ENCODE assay signal across 31 mouse cellular contexts in the genomic region with DNA sequence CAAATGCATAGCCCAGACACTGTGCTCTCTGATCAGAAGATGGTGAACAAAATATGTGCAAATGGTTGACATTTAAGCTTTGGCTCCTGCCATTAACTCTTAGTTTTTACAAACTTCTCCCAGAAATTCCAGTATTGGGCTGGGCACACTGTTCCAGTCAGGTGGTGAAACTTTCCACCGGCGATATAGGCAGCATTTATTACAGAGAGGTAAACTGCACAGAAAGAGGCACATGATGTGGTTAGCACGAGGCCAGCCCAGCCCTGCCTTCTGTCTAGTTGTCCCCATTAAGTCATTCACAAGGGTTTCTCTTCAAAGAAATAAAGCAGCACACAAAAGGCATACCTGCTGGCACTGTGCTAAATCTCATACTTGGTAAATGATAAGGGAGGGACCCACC. TPM values are rescaled to one million over a fixed set of nuclear protein-coding genes. Genes with fewer than 3 reads are reported as not detected.
A peak's percentile ranks its signal among the peaks of the same experiment; 100 is the strongest.
DNase-seq lines count a peak whose midpoint lies in the region; ATAC-seq and TF ChIP-seq lines count a peak whose summit lies in the region.
"Had no signal": no experiment of that assay in that cellular context is flagged by ENCODE, and none has a peak within 500 bp of the region (broad histone marks: within the 10 kb centered on the region; RNA-seq: fewer than 3 reads in every experiment).

No protein-coding gene starts in this region.

- H3K9me3 ChIP-seq in intestine, postnatal 0 days (ENCODE audit: control insufficient read depth), result no peaks in the 10 kb centered on the region
- no peaks in the 10 kb centered on the region for H3K9me3 ChIP-seq in stomach, embryonic 15.5 days
- no peaks in the 10 kb centered on the region for H3K9me3 ChIP-seq in hindbrain, embryonic 16.5 days (ENCODE audit: control insufficient read depth, low read length)
- H3K9me3 ChIP-seq: embryonic facial prominence, embryonic 12.5 days; embryonic facial prominence, embryonic 15.5 days; heart, embryonic 10.5 days; heart, embryonic 13.5 days had no signal

- TF ChIP-seq CTCF in intestine, postnatal 0 days (IDR thresholded peaks at IDR 0.05; ENCODE audit: low read depth), result no peak

- peak; percentile 68 for DNase-seq in heart, adult 11 months
- no peak for DNase-seq in heart, adult 9 months (ENCODE audit: low spot score in 2 of 2)
- no peak for DNase-seq in spleen, postnatal 36 days (ENCODE audit: low spot score in 2 of 2)
- no peak for DNase-seq in lung, adult 18-20 months
- DNase-seq in thymus, postnatal 14 days, result no peak
- DNase-seq: adrenal gland, postnatal 10 days; adrenal gland, postnatal 36 days; cerebellum, adult 11 months; cerebellum, adult 2 months; cerebellum, adult 9-11 months; cerebellum, postnatal 25 days; forebrain, postnatal 0 days; gastrocnemius, adult 2 months; gastrocnemius, postnatal 14 days; heart, adult 18-20 months; heart, postnatal 14 days; heart, postnatal 4 days had no signal

- 0 out of 2 replicates have a peak, but pooled peaks cover 3% of the 10 kb centered on the region for H3K4me1 ChIP-seq in intestine, postnatal 0 days (replicated peaks; ENCODE audit: control insufficient read depth, insufficient read depth, low read length)
- H3K4me1 ChIP-seq in stomach, embryonic 15.5 days, result no peaks in the 10 kb centered on the region
- H3K4me1 ChIP-seq in hindbrain, embryonic 16.5 days (ENCODE audit: control insufficient read depth, insufficient read depth, low read depth, low read length), result no peaks in the 10 kb centered on the region
- H3K4me1 ChIP-seq: embryonic facial prominence, embryonic 12.5 days; embryonic facial prominence, embryonic 15.5 days; heart, embryonic 10.5 days; heart, embryonic 13.5 days had no signal

- H3K4me2 ChIP-seq in intestine, postnatal 0 days (replicated peaks; ENCODE audit: low read depth), result no peak overlapping the region
- no peak overlapping the region for H3K4me2 ChIP-seq in stomach, embryonic 15.5 days
- no peak overlapping the region for H3K4me2 ChIP-seq in hindbrain, embryonic 16.5 days (ENCODE audit: low read length)
- H3K4me2 ChIP-seq: embryonic facial prominence, embryonic 12.5 days; embryonic facial prominence, embryonic 15.5 days; heart, embryonic 13.5 days; hindbrain, embryonic 14.5 days had no signal

- WGBS in intestine, postnatal 0 days, result 45% methylated on average over 3 of the region's 3 CpGs
- WGBS in stomach, embryonic 15.5 days, result 69% methylated on average over 3 of the region's 3 CpGs
- WGBS in hindbrain, embryonic 16.5 days, result 90% methylated on average over 3 of the region's 3 CpGs

- peak; percentile 57 for ATAC-seq in intestine, postnatal 0 days
- ATAC-seq in stomach, embryonic 15.5 days (ENCODE audit: insufficient read depth, low FRiP score, low read depth), result no peak
- no peak for ATAC-seq in hindbrain, embryonic 16.5 days
- ATAC-seq: forebrain, embryonic 14.5 days; forebrain, postnatal 0 days; Patski had no signal

- H3K36me3 ChIP-seq in intestine, postnatal 0 days (ENCODE audit: control insufficient read depth, insufficient read depth), result no peaks in the 10 kb centered on the region
- H3K36me3 ChIP-seq in stomach, embryonic 15.5 days, result no peaks in the 10 kb centered on the region
- H3K36me3 ChIP-seq in hindbrain, embryonic 16.5 days (ENCODE audit: control insufficient read depth, insufficient read depth, low read length), result no peaks in the 10 kb centered on the region
- H3K36me3 ChIP-seq: embryonic facial prominence, embryonic 12.5 days; embryonic facial prominence, embryonic 15.5 days; heart, embryonic 10.5 days; heart, embryonic 13.5 days had no signal

- no peaks in the 10 kb centered on the region for H3K27me3 ChIP-seq in intestine, postnatal 0 days (replicated peaks; ENCODE audit: control insufficient read depth, insufficient read depth, low read length)
- H3K27me3 ChIP-seq in stomach, embryonic 15.5 days (replicated peaks), result no peaks in the 10 kb centered on the region
- H3K27me3 ChIP-seq in hindbrain, embryonic 16.5 days (replicated peaks; ENCODE audit: control insufficient read depth, insufficient read depth, low read length), result no peaks in the 10 kb centered on the region
- H3K27me3 ChIP-seq: embryonic facial prominence, embryonic 12.5 days; embryonic facial prominence, embryonic 15.5 days; heart, embryonic 13.5 days; Patski had no signal

- H3K4me3 ChIP-seq in intestine, postnatal 0 days (ENCODE audit: low read depth, low read length), result no peak overlapping the region
- no peak overlapping the region for H3K4me3 ChIP-seq in stomach, embryonic 15.5 days (replicated peaks)
- no peak overlapping the region for H3K4me3 ChIP-seq in hindbrain, embryonic 16.5 days (ENCODE audit: low read length)
- H3K4me3 ChIP-seq: embryonic facial prominence, embryonic 12.5 days; embryonic facial prominence, embryonic 15.5 days; gastrocnemius, adult 2 months; heart, embryonic 10.5 days; heart, embryonic 13.5 days had no signal

- peak overlapping the region; percentile 86 for H3K27ac ChIP-seq in intestine, postnatal 0 days (ENCODE audit: low read depth, low read length)
- H3K27ac ChIP-seq in stomach, embryonic 15.5 days, result peak overlapping the region; percentile 55
- no peak overlapping the region for H3K27ac ChIP-seq in hindbrain, embryonic 16.5 days (ENCODE audit: low read depth, low read length)
- H3K27ac ChIP-seq: embryonic facial prominence, embryonic 12.5 days; embryonic facial prominence, embryonic 15.5 days; gastrocnemius, adult 2 months; heart, embryonic 10.5 days; heart, embryonic 13.5 days; hindbrain, embryonic 14.5 days had no signal

- no peak overlapping the region for H3K9ac ChIP-seq in intestine, postnatal 0 days (ENCODE audit: low read depth, low read length)
- H3K9ac ChIP-seq in stomach, embryonic 15.5 days, result no peak overlapping the region
- no peak overlapping the region for H3K9ac ChIP-seq in hindbrain, embryonic 16.5 days (ENCODE audit: low read depth, low read length)
- H3K9ac ChIP-seq: embryonic facial prominence, embryonic 12.5 days; embryonic facial prominence, embryonic 15.5 days; forebrain, postnatal 0 days; heart, embryonic 13.5 days; hindbrain, embryonic 14.5 days had no signal

RNA-seq across cellular contexts. Expression of gene Gpnmb, which starts 7.6 kb away (rescaled TPM):
- polyA plus RNA-seq in intestine, postnatal 0 days (2015; fragmentation: Nextera tagmentation; extraction: Ambion mirVana), result 1.0 and 1.2 TPM in 2 replicates
- polyA plus RNA-seq in stomach, embryonic 15.5 days (2015; fragmentation: Nextera tagmentation; extraction: Ambion mirVana), result 0.26 and 0.34 TPM in 2 replicates
- polyA plus RNA-seq in hindbrain, embryonic 16.5 days (2015; fragmentation: Nextera tagmentation; extraction: Ambion mirVana), result 0.23 and 0.51 TPM in 2 replicates

RNA-seq across cellular contexts. Expression of gene Svs1, which starts 42.0 kb away (rescaled TPM):
- polyA plus RNA-seq in intestine, postnatal 0 days (2015; fragmentation: Nextera tagmentation; extraction: Ambion mirVana), result not detected in 2 replicates
- not detected in 2 replicates for polyA plus RNA-seq in stomach, embryonic 15.5 days (2015; fragmentation: Nextera tagmentation; extraction: Ambion mirVana)
- polyA plus RNA-seq in hindbrain, embryonic 16.5 days (2015; fragmentation: Nextera tagmentation; extraction: Ambion mirVana), result not detected in 2 replicates
- polyA plus RNA-seq: cerebellum, adult 2 months; embryonic facial prominence, embryonic 12.5 days; embryonic facial prominence, embryonic 15.5 days; forebrain, embryonic 11.5 days; forebrain, embryonic 14.5 days; forebrain, postnatal 0 days; frontal cortex, adult 2 months; heart, embryonic 10.5 days; heart, embryonic 13.5 days; heart, embryonic 16.5 days; hindbrain, embryonic 11.5 days; hindbrain, embryonic 14.5 days; Patski had no signal

RNA-seq across cellular contexts. Expression of gene Malsu1, which starts 44.9 kb away (rescaled TPM):
- polyA plus RNA-seq in intestine, postnatal 0 days (2015; fragmentation: Nextera tagmentation; extraction: Ambion mirVana), result 86.5 and 86.9 TPM in 2 replicates
- polyA plus RNA-seq in stomach, embryonic 15.5 days (2015; fragmentation: Nextera tagmentation; extraction: Ambion mirVana), result 69.0 and 76.9 TPM in 2 replicates
- 58.3 and 66.8 TPM in 2 replicates for polyA plus RNA-seq in hindbrain, embryonic 16.5 days (2015; fragmentation: Nextera tagmentation; extraction: Ambion mirVana)

RNA-seq across cellular contexts. Expression of gene Doxl2, which starts 53.9 kb away (rescaled TPM):
- not detected in 2 replicates for polyA plus RNA-seq in intestine, postnatal 0 days (2015; fragmentation: Nextera tagmentation; extraction: Ambion mirVana)
- polyA plus RNA-seq in stomach, embryonic 15.5 days (2015; fragmentation: Nextera tagmentation; extraction: Ambion mirVana), result not detected in 2 replicates
- polyA plus RNA-seq in hindbrain, embryonic 16.5 days (2015; fragmentation: Nextera tagmentation; extraction: Ambion mirVana), result not detected in 2 replicates
- polyA plus RNA-seq: cerebellum, adult 2 months; embryonic facial prominence, embryonic 12.5 days; embryonic facial prominence, embryonic 15.5 days; forebrain, embryonic 11.5 days; forebrain, embryonic 14.5 days; forebrain, postnatal 0 days; frontal cortex, adult 2 months; heart, embryonic 10.5 days; heart, embryonic 13.5 days; heart, embryonic 16.5 days; hindbrain, embryonic 11.5 days; hindbrain, embryonic 14.5 days; Patski had no signal
